Mouse (Mus musculus) small intestine, adult 2 months (tissue): ENCODE measurements around the gene Plekhg5. TPM values are rescaled to one million over a fixed set of nuclear protein-coding genes. Genes with fewer than 3 reads are reported as not detected.

ENCODE experiments used
- H3K27ac ChIP-seq: fragments of 200-500 bp; 2 replicates; pipeline ENCODE4 v1.5.1; 2012; ENCODE audit warnings: low read depth, low read length, control low read depth, inconsistent platforms; ENCODE audit not compliant: insufficient read depth
- H3K27me3 ChIP-seq: fragments of 200-500 bp; 2 replicates; pipeline ENCODE4 v1.6.1; 2012; ENCODE audit warnings: mild to moderate bottlenecking, moderate library complexity, low read length, inconsistent platforms; ENCODE audit not compliant: control insufficient read depth, insufficient read depth
- H3K36me3 ChIP-seq: fragments of 200-500 bp; 2 replicates; pipeline ENCODE4 v1.6.1; 2012; ENCODE audit warnings: mild to moderate bottlenecking, low read length, control low read depth, inconsistent platforms; ENCODE audit not compliant: control insufficient read depth, insufficient read depth
- H3K4me1 ChIP-seq: fragments of 200-500 bp; 2 replicates; pipeline ENCODE4 v1.6.1; 2012; ENCODE audit warnings: low read length, inconsistent platforms, mixed read lengths; ENCODE audit not compliant: control insufficient read depth, insufficient read depth, insufficient read length
- H3K4me3 ChIP-seq: fragments of 200-500 bp; 2 replicates; pipeline ENCODE4 v1.5.1; 2012; ENCODE audit warnings: low read depth, mild to moderate bottlenecking, control low read depth, inconsistent platforms, low read length, moderate library complexity
- CTCF ChIP-seq: fragments of 200-500 bp; IDR thresholded peaks from 2 replicates; pipeline ENCODE4 v1.5.1; 2012; ENCODE audit warnings: low read depth, mild to moderate bottlenecking, control low read depth, inconsistent platforms, low read length, moderate library complexity, mixed read lengths; ENCODE audit not compliant: insufficient replicate concordance, insufficient read length; ENCODE audit errors: extremely low read depth
- POLR2A ChIP-seq: fragments of 200-500 bp; IDR thresholded peaks from 2 replicates; pipeline ENCODE4 v1.6.1; 2012; ENCODE audit warnings: low read depth, mild to moderate bottlenecking, control low read depth, inconsistent platforms, low read length, moderate library complexity
- WGBS: fragments of 180-500 bp; shearing (Covaris S2); methylation state at CpG from one replicate; pipeline ENCODE4 v1.1.7; 2018; 5-methylcytosine and 5-hydroxymethylcytosine counted together
- polyA plus RNA-seq: library from polyadenylated mRNA; depleted of rRNA; stranded (reverse); fragments of >200 nt; gene quantifications from 2 replicates; pipeline ENCODE4 v1.2.3, GENCODE M21; 2012

Plekhg5 gene
- polyA plus RNA-seq, 1 experiment: 15.7 TPM

DNA sequence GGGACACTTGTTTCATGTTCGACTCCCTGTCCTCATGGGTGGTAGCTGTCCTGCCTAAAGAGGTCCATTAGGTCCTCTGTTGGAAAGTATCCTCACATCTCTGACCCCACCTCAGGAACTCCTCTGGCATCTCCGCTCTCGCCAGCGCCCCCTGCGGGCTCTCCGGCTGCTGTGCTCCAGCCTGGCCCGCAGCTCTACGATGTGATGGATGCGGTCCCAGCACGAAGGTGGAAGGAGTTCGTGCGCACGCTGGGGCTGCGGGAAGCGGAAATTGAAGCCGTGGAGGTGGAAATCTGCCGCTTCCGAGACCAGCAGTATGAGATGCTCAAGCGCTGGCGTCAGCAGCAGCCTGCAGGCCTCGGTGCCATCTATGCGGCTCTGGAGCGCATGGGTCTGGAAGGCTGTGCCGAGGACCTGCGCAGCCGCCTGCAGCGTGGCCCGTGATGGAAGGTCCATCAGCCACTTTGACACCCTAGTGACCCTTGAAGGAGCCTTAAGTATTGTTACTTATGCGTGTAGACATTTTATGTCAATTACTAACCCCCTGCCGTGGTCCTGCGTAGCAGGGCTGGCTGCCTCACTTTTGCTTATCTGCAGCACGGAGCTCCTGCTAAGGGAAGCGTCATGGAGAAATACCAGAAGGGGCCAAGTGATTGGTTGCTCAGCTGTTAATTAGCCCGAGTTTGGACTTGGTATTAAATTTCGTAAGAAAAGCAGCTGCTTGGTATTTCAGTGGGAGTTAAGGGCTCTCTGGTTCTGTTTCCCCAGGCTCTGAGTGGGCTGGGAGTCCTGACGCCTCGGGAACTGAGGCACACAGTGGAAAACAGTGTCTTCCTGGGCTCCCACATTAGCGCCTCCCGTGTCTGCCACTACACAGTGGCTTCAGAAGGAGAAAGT lies 47.3 kb downstream of the Plekhg5 start:
- Histone ChIP-seq H3K27ac (no peak overlapping the region), H3K4me1 (peaks cover 2% of the 10 kb centered on the region; the same call in 1 of the 2 replicates), H3K4me3 (no peak overlapping the region), H3K36me3 (peaks cover 8% of the 10 kb centered on the region), H3K27me3 (peaks cover 30% of the 10 kb centered on the region)
- WGBS: 20% methylated on average over 39 of the region's 39 CpGs
- TF ChIP-seq POLR2A (no peak; the same call in 1 of the 2 replicates), CTCF (peak; percentile 50; the same call in 1 of the 2 replicates)

DNA sequence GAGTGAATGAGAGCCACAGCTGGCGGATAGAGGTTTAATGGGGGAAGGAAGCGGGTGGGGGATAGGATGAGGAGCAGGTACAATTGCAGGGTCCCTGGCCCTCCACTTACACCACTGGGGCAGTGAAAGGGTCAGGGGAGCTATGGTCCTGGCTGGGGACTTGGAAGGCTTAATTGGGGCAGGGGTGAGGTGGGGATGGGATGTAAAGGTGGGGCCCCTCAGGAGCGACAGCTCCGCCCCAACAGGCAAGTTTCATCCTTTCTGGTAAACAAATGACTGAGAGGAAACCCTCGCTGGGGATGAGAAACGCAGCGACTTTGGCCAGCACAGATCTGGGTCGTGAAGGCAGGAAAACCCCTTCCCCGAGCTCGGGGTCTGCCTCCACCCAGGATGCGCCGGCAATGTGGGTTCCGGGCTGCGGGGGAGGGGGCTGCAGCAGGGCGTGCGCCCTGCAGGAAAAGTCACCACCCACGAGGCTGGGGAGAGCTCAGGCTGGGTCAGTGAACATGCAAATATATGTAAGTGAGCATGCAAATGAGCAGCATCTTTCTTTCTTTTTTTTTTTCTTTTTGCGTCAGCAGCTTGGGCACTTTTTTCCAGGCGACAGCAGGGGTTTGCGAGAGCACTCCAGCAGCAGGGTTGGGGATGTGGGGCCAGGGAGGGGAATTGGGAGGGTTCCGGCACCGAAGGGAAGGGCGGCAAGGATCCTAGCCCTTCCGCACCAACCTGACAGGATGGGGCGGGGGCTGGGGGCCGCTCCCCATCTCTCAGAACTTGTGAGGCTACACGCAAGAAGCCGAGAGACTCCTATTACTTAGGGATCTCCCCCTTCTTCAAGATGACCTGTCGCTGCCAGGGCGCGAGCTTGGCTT lies 48.2 kb downstream of the Plekhg5 start:
- peaks cover 7% of the 10 kb centered on the region for H3K4me1 ChIP-seq
- peak overlapping the region; percentile 37 for H3K4me3 ChIP-seq
- 12% methylated on average over 31 of the region's 31 CpGs for WGBS
- no peak; the same call in 1 of the 2 replicates for TF ChIP-seq POLR2A
- TF ChIP-seq CTCF: no peak
- no peak overlapping the region for H3K27ac ChIP-seq
- peaks cover 30% of the 10 kb centered on the region for H3K27me3 ChIP-seq
- H3K36me3 ChIP-seq: peaks cover 11% of the 10 kb centered on the region

DNA sequence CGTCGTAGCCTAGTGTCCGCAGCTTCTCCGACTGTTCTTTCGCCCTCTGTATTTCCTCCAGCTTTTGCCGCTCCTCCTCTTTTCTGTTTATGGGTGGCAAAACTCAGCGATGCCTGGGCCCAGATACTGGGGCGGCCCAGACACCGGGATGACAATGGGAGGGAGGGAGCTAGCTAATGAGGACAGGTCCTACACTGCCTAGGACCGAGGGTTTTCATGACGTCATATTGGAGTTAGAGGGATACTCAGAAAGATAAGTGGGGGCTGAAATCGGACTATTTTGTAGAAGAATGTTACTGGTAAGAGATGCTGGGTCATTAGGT lies 48.8 kb downstream of the Plekhg5 start:
- TF ChIP-seq CTCF (no peak), POLR2A (no peak)
- WGBS: 14% methylated on average over 12 of the region's 12 CpGs
- H3K27me3 ChIP-seq: peaks cover 26% of the 10 kb centered on the region
- no peak overlapping the region for H3K27ac ChIP-seq
- peaks cover 12% of the 10 kb centered on the region for H3K4me1 ChIP-seq
- H3K36me3 ChIP-seq: peaks cover 16% of the 10 kb centered on the region
- peak overlapping the region; percentile 37 for H3K4me3 ChIP-seq

- no peak for TF ChIP-seq POLR2A
- TF ChIP-seq CTCF: no peak
- H3K4me3 ChIP-seq: peak overlapping the region; percentile 28; the same call in 1 of the 2 replicates
- peaks cover 16% of the 10 kb centered on the region for H3K36me3 ChIP-seq
- WGBS: 68% methylated on average over 13 of the region's 13 CpGs
- peaks cover 18% of the 10 kb centered on the region for H3K27me3 ChIP-seq
- no peak overlapping the region for H3K27ac ChIP-seq
- peaks cover 17% of the 10 kb centered on the region for H3K4me1 ChIP-seq
These were observed 52.2 kb downstream of the Plekhg5 start for GRCm38 (mm10) chr4:152124361-152124961.

GRCm38 (mm10) chr4:152125161-152126025 lies 53.1 kb downstream of the Plekhg5 start:
- peaks cover 17% of the 10 kb centered on the region for H3K4me1 ChIP-seq
- 57% methylated on average over 56 of the region's 56 CpGs for WGBS
- no peak overlapping the region for H3K27ac ChIP-seq
- no peak for TF ChIP-seq POLR2A
- TF ChIP-seq CTCF: no peak
- H3K4me3 ChIP-seq: peak overlapping the region; percentile 28
- H3K36me3 ChIP-seq: peaks cover 16% of the 10 kb centered on the region
- peaks cover 9% of the 10 kb centered on the region for H3K27me3 ChIP-seq
